Mouse (Mus musculus) lung, postnatal 10 days (tissue): ENCODE data around the gene 1700015F17Rik.
A peak's percentile ranks its signal among the peaks of the same experiment; 100 is the strongest.

Experiments
- DNase-seq: peaks from one replicate; pipeline ENCODE4 v3.0.0; 2021

Gene 1700015F17Rik

DNA sequence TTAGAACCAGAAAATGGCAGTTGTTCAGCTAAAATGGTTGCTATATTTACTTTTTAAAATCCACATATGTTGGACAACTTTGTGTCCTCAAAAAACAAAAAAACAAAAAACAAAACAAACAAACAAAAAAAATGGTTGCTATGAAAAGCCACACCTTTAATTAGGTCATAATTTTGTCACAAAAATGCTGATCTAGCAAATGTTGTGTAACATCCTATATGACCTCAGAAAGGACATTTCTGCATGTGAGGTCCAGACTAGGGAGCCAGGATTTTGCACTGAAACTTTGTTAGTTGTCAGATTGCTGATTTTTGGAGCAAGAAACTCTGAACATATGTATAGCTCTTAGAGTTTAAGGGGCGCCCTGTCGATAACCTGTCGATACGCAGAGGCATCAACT is 55.9 kb downstream of the 1700015F17Rik start:
- DNase-seq = no peak

- DNase-seq = no peak
These were observed 57.5 kb downstream of the 1700015F17Rik start for GRCm38 (mm10) chr5:5421439-5421838.

DNA sequence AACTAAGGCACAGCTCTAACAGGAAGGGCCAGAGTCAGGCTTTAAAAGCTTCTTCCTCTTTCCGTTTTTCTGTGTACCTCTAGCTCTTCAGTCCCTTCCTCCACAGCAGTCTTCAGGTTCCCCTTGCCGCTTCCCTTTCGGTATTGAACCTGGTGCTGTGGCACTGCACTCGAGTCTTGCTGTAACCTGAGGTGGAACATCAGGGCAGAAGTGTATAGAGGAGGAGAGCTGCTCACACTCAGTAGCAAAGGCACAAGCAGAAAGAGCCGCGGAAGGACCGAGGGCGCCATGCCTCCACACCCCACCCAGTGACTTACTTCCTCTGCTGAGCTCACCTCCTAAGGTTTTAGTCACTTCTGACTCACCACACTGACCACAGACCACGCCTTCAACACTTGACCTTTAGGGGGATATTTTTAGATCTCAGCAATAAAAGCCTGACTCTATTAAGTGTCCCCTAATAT is 58.9 kb downstream of the 1700015F17Rik start, which contains the start of gene Cdk14:
TSS of gene Cdk14 (minus strand) at position 321 of the 464 bp plus-strand sequence.
- peak; percentile 6 for DNase-seq

GRCm38 (mm10) chr5:5419253-5419652 is 59.7 kb downstream of the 1700015F17Rik start:
- DNase-seq = no peak

GRCm38 (mm10) chr5:5414835-5415234 is 64.1 kb downstream of the 1700015F17Rik start:
- DNase-seq = no peak

- no peak for DNase-seq
These were observed 67.1 kb downstream of the 1700015F17Rik start for GRCm38 (mm10) chr5:5411886-5412285.

DNA sequence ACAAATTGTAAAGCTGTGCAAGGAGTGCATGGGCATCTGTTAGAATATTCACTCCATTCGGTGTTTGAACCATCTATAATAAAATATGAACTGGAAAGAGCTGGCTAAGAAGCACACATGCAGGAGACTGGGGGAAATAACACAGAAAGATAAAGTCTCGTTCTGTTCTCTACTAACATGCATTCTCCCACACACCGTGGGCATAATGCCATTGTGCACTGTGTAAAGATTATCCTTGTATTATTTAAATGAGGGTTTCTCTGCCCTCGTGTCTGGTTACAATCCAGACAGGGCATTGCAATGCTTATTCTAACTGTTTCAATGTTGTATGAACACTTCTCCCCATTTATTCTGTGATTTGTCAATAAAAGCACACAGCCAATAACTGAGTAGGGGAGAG is 77.0 kb downstream of the 1700015F17Rik start:
- DNase-seq = no peak

DNA sequence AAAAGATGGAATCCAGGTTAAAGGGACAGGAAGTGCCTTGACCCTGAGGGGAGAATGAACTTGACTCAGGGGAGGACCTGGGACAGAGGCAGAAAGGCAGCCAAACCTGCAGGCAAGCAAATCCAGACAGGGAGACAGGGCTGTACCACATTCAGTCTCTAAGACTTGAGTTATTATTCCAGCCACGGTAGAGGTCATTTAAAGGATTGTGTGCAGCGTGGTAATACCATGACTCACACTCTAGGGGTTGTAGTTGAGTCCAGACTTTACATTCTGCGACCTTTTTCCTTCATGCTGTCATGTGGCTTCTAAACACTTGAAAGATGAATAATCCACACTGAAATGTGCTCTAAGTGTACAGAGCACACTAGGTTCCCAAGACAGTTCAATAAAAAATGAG is 86.2 kb downstream of the 1700015F17Rik start:
- no peak for DNase-seq
